Mouse (Mus musculus): ENCODE measurements at regions not wholly inside any gene's neighbourhood (a gene's known extent, or its start where the extent isn't known, plus 50 kb on each side); places are given as distances from the start of the nearest gene placed in this dataset.

- TF ChIP-seq EP300 (IDR thresholded peaks at IDR 0.05), result no peak
- no peak for TF ChIP-seq CTCF (IDR thresholded peaks at IDR 0.05)
Observed at GRCm38 (mm10) chr9:115844340-115844739, 64.9 kb upstream of the Gadl1 start.

Data from lung, postnatal 0 days (tissue).